Mouse (Mus musculus): ENCODE results near the gene Mxd4. TPM values are rescaled to one million over a fixed set of nuclear protein-coding genes. Genes with fewer than 3 reads are reported as not detected.

Mxd4 gene
- polyA plus RNA-seq, 1 experiment, result 31.0 TPM

DNA sequence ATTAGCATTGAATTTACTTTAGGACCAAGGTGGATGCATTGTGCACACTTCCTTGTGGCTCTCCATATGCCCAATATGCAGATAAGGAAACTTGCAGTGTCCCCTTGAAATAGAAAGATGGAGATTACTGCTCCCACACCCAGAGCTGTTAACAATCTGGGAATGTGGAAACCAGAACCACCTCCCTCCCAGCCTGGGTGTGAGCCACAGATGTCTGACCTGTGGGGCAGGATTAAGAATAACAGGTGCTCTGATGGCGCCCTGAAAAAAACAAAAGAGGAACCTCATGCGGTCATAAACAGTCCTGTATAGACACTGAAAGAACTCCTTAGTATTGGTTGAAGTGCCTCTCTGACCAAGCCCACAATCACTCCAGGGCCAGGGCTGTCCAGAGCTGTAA is 1.3 kb upstream of the Mxd4 start:
- peak overlapping the region; percentile 100 for H3K4me3 ChIP-seq (replicated peaks)

DNA sequence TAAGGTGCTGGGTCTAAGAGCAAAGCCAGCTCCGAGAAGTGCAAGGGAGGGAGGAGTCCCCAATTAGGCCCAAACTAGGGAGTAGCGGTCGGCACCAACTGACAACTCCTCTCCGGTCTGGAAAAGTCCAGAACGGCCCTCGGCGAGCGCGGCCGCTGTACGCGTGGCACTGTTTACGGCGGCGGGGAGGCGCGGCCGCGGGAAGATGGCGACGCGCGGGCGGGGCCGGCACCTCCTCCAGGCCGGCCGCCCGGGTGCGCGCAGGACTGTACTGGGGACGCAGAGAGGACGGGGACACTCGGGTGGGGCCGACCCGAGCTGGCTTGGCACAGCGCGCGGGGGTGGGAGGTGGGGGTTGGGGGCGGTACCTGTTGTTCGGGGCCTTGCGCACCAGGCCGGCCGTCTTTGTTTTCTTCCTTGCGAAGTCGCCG is 544 bp downstream of the Mxd4 start:
- peak overlapping the region; percentile 100 for H3K4me3 ChIP-seq (replicated peaks)
- H3K36me3 ChIP-seq (replicated peaks; ENCODE audit: low read length), result peaks cover 43% of the 10 kb centered on the region
- TF ChIP-seq FLI1 (IDR thresholded peaks at IDR 0.05; ENCODE audit: low read length) (no peak), GATA1 (IDR thresholded peaks at IDR 0.05; ENCODE audit: borderline replicate concordance, low read length) (no peak)
- no peaks in the 10 kb centered on the region for H3K27me3 ChIP-seq (replicated peaks)
- no peaks in the 10 kb centered on the region for H3K9me3 ChIP-seq
- H3K4me1 ChIP-seq, result peaks cover 85% of the 10 kb centered on the region

More for the DNA sequence above, 1.3 kb upstream of the Mxd4 start:
- H3K9me3 ChIP-seq, result no peaks in the 10 kb centered on the region
- H3K36me3 ChIP-seq (replicated peaks; ENCODE audit: low read length), result peaks cover 24% of the 10 kb centered on the region
- TF ChIP-seq GATA1 (IDR thresholded peaks at IDR 0.05; ENCODE audit: borderline replicate concordance, low read length) (no peak), FLI1 (IDR thresholded peaks at IDR 0.05; ENCODE audit: low read length) (no peak)
- no peaks in the 10 kb centered on the region for H3K27me3 ChIP-seq (replicated peaks)
- H3K4me1 ChIP-seq, result peaks cover 73% of the 10 kb centered on the region

DNA sequence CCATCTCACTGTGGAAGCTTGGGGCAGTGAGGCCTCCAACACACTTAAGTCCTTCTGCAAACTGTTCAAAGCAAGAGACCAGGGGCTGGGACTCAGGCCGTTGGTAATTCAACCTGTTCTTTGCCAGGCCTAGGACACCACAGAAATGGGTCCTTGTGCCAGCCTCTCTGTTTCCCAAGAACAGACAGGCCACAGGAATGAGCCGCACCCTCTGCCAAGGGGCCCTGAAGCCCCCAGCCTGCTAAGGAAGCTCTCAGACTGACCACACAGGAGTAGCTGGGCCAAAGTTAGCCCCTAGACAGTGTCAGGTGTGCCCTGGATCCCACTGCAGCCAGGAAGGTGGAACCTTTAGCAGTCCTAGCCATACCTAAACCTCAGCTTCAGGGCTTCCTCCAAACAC is 1.1 kb downstream of the Mxd4 start:
- TF ChIP-seq GATA1 (IDR thresholded peaks at IDR 0.05; ENCODE audit: borderline replicate concordance, low read length) (no peak), FLI1 (IDR thresholded peaks at IDR 0.05; ENCODE audit: low read length) (no peak)
- peaks cover 48% of the 10 kb centered on the region for H3K36me3 ChIP-seq (replicated peaks; ENCODE audit: low read length)
- peaks cover 81% of the 10 kb centered on the region for H3K4me1 ChIP-seq

DNA sequence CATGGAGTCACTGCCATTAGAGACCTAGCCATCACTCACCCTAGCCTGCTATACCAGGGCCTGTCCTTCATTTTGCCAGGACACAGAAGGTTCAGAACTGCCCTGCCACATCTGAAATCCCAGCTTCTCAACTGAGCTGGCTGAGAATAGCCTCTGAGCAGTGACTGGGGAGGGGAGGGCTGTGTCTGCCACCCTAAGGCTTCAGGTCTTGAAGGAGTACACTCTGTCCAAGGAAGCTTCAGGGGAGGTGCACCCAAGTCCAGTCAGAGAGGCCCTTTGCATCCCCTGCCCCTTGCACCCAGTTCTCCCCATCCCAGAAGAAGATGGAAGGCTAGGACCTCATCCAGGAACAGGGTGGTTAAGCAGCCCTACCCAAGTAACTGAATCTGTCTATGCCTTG is 1.7 kb downstream of the Mxd4 start:
- TF ChIP-seq GATA1 (IDR thresholded peaks at IDR 0.05; ENCODE audit: borderline replicate concordance, low read length) (no peak), FLI1 (IDR thresholded peaks at IDR 0.05; ENCODE audit: low read length) (no peak)
- H3K27me3 ChIP-seq (replicated peaks), result no peaks in the 10 kb centered on the region
- peak overlapping the region; percentile 100 for H3K4me3 ChIP-seq (replicated peaks)
- H3K4me1 ChIP-seq, result peaks cover 75% of the 10 kb centered on the region
- no peaks in the 10 kb centered on the region for H3K9me3 ChIP-seq
- peaks cover 54% of the 10 kb centered on the region for H3K36me3 ChIP-seq (replicated peaks; ENCODE audit: low read length)

More for the DNA sequence above, 1.1 kb downstream of the Mxd4 start:
- Histone ChIP-seq H3K4me3 (replicated peaks) (peak overlapping the region; percentile 100), H3K9me3 (no peaks in the 10 kb centered on the region), H3K27me3 (replicated peaks) (no peaks in the 10 kb centered on the region)

DNA sequence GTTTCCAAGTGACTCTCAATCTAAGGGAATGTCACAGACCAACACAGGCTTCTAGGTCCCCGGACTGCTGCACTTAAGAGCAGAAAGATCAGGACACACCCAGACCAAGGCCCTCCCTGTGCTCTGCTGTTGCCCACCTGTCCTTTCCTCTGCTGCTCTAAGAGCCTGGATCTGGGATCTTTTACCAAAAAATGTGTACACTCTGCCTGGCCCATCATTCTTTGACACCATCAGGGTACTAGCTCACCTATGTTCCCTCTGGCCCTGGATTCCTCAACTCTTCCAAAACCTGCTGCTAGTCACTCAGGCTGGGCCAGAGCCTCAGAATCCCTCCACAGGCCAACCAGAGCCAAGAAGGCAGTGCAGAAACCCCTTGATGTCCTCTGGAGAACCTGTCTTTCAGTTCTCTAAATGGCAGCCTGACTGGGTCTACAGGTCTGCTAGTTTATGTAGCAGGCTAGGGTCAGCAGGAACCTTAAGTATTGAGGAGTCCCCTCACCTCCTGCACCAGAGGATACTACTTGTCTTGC is 2.4 kb downstream of the Mxd4 start:
- peaks cover 58% of the 10 kb centered on the region for H3K36me3 ChIP-seq (replicated peaks; ENCODE audit: low read length)
- H3K4me1 ChIP-seq, result peaks cover 73% of the 10 kb centered on the region
- no peaks in the 10 kb centered on the region for H3K9me3 ChIP-seq
- no peaks in the 10 kb centered on the region for H3K27me3 ChIP-seq (replicated peaks)
- peak overlapping the region; percentile 100 for H3K4me3 ChIP-seq (replicated peaks)
- TF ChIP-seq GATA1 (IDR thresholded peaks at IDR 0.05; ENCODE audit: borderline replicate concordance, low read length), result no peak
- no peak for TF ChIP-seq FLI1 (IDR thresholded peaks at IDR 0.05; ENCODE audit: low read length)

- TF ChIP-seq GATA1 (IDR thresholded peaks at IDR 0.05; ENCODE audit: borderline replicate concordance, low read length), result no peak
- no peak for TF ChIP-seq FLI1 (IDR thresholded peaks at IDR 0.05; ENCODE audit: low read length)
- no peaks in the 10 kb centered on the region for H3K9me3 ChIP-seq
- peaks cover 68% of the 10 kb centered on the region for H3K36me3 ChIP-seq (replicated peaks; ENCODE audit: low read length)
- H3K4me1 ChIP-seq, result peaks cover 65% of the 10 kb centered on the region
- H3K4me3 ChIP-seq (replicated peaks), result no peak overlapping the region
- no peaks in the 10 kb centered on the region for H3K27me3 ChIP-seq (replicated peaks)
These were observed 3.5 kb downstream of the Mxd4 start for GRCm38 (mm10) chr5:34183976-34184375.

DNA sequence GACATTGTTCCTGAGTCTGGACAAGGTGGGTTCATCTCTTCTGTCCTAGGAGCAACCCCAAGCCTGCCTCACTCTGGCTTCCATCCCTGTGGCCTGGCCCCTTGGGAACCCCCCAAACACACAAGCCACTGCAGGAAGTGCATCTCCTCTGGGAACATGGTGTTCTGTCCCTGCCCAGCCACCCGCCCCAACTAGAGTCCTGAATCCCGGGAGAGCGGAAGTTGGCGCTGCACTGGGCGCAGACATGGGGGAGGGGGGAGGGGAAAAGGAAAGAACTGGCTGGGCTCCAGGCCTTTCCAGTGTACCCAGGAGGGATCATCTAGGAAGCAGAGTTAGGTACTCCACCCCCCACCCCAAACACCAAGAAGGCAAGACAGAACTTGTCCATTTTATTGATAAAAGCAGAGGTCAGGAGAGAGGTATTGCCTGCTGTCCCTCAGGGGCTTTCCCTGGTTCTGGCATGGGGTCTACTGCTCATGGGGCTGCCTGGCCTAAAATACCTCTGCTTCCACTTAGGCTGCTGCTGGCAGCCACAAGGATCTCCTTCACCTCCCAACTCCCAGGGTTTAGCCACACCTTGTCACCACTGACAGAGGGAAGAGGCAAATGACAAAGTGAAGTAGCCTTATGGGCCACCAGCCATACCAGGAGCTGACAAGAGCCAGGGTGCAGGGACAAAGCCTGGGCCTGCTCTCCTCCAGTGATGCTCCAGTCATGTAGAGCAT is 4.2 kb downstream of the Mxd4 start:
- Histone ChIP-seq H3K36me3 (replicated peaks; ENCODE audit: low read length) (peaks cover 75% of the 10 kb centered on the region), H3K9me3 (no peaks in the 10 kb centered on the region), H3K27me3 (replicated peaks) (no peaks in the 10 kb centered on the region), H3K4me3 (replicated peaks) (no peak overlapping the region), H3K4me1 (peaks cover 65% of the 10 kb centered on the region)
- no peak for TF ChIP-seq FLI1 (IDR thresholded peaks at IDR 0.05; ENCODE audit: low read length)
- no peak for TF ChIP-seq GATA1 (IDR thresholded peaks at IDR 0.05; ENCODE audit: borderline replicate concordance, low read length)

- Histone ChIP-seq H3K27me3 (replicated peaks) (no peaks in the 10 kb centered on the region), H3K36me3 (replicated peaks; ENCODE audit: low read length) (peaks cover 83% of the 10 kb centered on the region), H3K4me1 (peaks cover 69% of the 10 kb centered on the region), H3K9me3 (no peaks in the 10 kb centered on the region), H3K4me3 (replicated peaks) (no peak overlapping the region)
- TF ChIP-seq FLI1 (IDR thresholded peaks at IDR 0.05; ENCODE audit: low read length), result no peak
- TF ChIP-seq GATA1 (IDR thresholded peaks at IDR 0.05; ENCODE audit: borderline replicate concordance, low read length), result no peak
These were observed 5.0 kb downstream of the Mxd4 start for GRCm38 (mm10) chr5:34182486-34182885.

DNA sequence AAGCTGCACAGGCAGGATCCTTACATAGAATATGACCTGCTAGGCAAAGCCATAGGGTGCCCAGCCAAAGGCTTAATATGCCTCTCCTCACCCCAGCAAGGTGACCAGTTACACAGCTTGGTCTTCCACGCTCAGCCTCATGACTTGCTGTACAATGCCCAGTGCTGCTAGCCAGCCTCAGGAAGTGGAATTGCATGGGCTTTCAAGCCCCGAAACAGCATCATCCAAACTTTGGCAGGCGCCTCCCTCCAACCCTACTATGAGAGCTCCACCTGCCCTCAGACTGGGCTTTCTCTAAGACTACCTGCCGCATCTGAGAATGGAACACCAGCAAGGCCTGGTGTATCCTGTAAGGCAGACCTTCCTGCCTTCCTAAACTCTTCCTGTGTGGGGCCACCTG is 9.7 kb downstream of the Mxd4 start:
- H3K9me3 ChIP-seq, result no peaks in the 10 kb centered on the region
- TF ChIP-seq GATA1 (IDR thresholded peaks at IDR 0.05; ENCODE audit: borderline replicate concordance, low read length), result no peak
- TF ChIP-seq FLI1 (IDR thresholded peaks at IDR 0.05; ENCODE audit: low read length), result no peak
- H3K27me3 ChIP-seq (replicated peaks), result no peaks in the 10 kb centered on the region
- H3K4me3 ChIP-seq (replicated peaks), result no peak overlapping the region
- H3K36me3 ChIP-seq (replicated peaks; ENCODE audit: low read length), result peaks cover 98% of the 10 kb centered on the region
- H3K4me1 ChIP-seq, result peaks cover 54% of the 10 kb centered on the region

DNA sequence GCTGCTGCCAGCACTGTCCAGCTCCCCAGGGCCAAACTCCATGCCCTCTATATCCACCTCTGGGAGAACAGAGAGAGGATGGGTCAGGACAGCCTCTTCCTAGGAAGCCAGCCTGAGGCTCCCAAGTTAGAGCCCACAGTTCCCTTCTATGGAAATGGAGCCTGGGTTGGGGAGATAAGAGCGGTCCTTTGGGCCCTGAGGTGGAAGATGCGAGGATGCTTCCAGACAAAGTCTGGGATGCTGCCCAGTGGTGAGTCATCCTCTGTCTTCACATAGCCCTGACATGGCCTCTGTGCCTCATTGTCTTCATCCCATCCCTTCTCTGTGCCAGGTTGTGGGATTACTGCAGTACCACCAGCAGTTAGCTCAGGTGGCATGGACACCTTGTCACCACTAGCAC is 10.4 kb downstream of the Mxd4 start:
- Histone ChIP-seq H3K4me3 (replicated peaks) (peak overlapping the region; percentile 19), H3K36me3 (replicated peaks; ENCODE audit: low read length) (peaks cover 97% of the 10 kb centered on the region), H3K27me3 (replicated peaks) (no peaks in the 10 kb centered on the region), H3K9me3 (no peaks in the 10 kb centered on the region), H3K4me1 (peaks cover 48% of the 10 kb centered on the region)
- no peak for TF ChIP-seq FLI1 (IDR thresholded peaks at IDR 0.05; ENCODE audit: low read length)
